Mouse (Mus musculus): Measurements from ENCODE around the gene Nprl2. TPM values are rescaled to one million over a fixed set of nuclear protein-coding genes. Genes with fewer than 3 reads are reported as not detected.
"Not testable (repeated sequence)": the region's sequence is repeated elsewhere in the genome, so short reads cannot be mapped to it uniquely, and the experiment has no call there.

The Nprl2 gene
- total RNA-seq, 2 experiments from 2014 or later, result 44.2 to 45.2 TPM

GRCm38 (mm10) chr9:107551117-107551889, 9.3 kb downstream of the Nprl2 start, which contains the start of gene Rassf1:
Gene Rassf1, plus strand, starts transcription at chr9:107551555.
- DNase-seq (ENCODE audit: low spot score in 2 of 2), result no peak
- Histone ChIP-seq H3K4me3 (peak within 1 kb of the TSS; percentile 56), H3K27ac (peak within 1 kb of the TSS; percentile 28; the same call in 1 of the 2 replicates)
- no peak for TF ChIP-seq CTCF (conservative IDR thresholded peaks at IDR 0.05)

DNA sequence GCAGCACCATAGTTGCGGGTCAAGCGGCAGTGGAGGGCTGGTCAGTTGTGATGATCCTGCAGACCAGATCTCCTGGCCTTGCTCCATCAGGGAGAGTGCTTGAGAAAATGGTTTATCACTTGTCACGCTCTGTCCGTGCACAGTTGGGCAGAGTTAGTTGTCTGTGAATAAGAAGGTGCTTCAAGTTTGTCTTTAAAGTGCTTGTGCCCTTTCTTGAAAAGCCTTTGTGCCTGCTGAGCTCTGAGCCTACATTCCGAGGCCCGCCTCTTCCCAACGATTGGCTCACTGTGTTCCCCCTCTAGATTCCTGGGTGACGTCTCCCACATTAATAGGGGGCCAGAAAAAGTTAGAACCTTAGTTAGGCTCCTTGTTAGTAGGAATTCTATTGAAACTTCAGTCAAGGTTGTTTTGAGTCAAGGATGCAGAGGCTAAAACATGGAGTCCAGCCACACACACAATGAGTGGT, 9.9 kb downstream of the Nprl2 start:
- TF ChIP-seq CTCF (conservative IDR thresholded peaks at IDR 0.05), result no peak
- Histone ChIP-seq H3K27ac (no peak overlapping the region), H3K4me3 (peak overlapping the region; percentile 56)
- DNase-seq (ENCODE audit: low spot score in 2 of 2), result no peak

DNA sequence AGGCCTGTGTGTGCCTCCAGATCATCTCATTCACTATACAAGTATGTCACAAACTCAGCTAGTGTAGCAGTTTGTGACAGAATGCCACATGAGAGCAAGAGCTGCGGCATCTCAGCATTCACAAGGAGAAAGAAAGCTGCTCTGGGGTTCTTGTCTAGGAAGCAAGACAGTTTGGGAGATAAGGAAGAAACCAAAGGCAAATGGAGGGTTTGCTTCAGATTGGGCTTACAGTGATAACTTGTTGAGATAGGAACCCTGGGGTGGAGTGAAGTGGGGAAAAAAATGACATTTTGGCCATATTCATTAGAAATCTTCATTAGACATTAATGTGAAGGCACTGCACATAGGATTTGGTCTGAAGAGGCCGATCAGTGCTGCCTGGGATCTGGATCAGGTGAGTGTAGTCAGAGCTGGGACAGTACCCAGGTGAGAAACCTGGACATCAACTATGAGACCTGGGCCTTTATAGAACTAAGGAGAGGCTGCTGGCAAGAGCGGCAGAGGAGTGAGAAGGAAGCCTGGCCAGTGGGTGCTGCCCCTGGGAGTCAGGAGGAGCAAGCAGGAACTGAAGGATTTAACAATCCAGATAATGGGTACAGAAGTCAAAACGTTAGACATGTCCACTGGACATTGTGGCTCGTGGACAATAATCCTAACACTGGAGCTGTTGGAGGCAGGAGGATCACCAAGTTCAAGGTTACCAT, 10.8 kb downstream of the Nprl2 start:
- no peak overlapping the region for H3K27ac ChIP-seq
- no peak overlapping the region for H3K4me3 ChIP-seq
- TF ChIP-seq CTCF (conservative IDR thresholded peaks at IDR 0.05), result no peak
- DNase-seq (ENCODE audit: low spot score in 2 of 2), result no peak

DNA sequence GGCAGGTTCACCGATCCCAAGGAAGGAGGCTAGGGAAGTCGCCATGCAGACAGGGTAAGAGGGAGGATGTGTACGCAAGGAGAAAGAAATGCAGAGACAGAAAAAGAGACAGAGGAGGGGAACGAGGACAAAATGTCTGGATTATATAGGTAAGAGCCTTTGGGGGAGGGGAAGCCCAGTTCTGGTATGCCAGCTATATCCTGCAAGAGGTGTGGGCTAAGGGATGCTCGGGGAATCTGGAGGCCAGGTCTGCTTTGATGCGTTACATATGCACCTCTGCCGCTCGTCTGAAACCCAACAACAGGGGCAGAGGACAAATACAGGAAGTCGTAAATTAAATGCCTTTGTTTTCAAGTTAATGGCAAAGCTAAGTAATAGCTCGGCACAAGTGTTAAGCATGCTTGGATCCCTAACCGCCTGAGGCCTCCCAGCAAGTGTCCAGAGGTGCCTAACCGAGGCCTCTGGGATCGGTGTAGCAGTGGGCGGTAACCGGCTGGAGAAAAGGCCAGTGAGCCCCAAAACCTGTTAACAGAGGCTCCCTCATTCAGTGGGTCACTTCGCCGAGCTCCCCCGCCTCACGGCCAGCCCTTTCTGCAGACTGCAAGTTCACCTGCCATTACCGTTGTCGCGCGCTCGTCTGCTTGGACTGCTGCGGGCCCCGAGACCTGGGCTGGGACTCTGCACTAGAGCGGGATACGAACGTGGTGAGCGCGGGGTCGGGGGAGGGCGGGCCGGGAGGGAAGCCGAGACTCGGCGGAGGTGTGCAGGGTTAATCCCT, 11.7 kb downstream of the Nprl2 start:
- peak overlapping the region; percentile 98 for H3K4me3 ChIP-seq
- no peak for TF ChIP-seq CTCF (conservative IDR thresholded peaks at IDR 0.05)
- peak overlapping the region; percentile 97 for H3K27ac ChIP-seq
- DNase-seq (ENCODE audit: low spot score in 2 of 2), result no peak

DNA sequence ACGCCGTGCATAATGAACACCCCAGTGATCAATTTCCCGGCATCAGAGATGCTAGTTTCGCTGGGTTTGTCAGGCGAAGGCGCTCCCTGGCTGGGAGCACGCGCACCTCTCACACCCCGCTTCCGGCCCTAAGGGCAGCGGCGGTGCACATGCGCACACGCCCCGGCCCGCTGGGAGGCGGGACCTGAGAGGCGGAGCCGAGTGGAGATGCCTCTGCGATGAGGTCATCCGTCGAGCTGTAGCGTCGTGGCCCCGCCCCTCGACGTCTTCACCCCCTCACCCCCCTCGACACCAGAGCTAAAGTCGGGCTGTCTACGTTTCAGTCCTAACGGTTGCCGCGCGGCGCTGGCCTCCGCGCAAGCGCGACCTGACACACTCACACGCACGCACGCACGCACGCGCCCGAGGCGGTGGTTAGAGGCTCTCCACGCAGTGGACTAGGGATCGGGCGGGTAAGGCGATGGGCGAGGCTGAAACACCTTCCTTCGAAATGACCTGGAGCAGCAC, 12.3 kb downstream of the Nprl2 start:
- TF ChIP-seq CTCF (conservative IDR thresholded peaks at IDR 0.05), result peak; percentile 48
- Histone ChIP-seq H3K4me3 (peak overlapping the region; percentile 98), H3K27ac (peak overlapping the region; percentile 97)
- DNase-seq (ENCODE audit: low spot score in 2 of 2), result peak; percentile 90 to 94

DNA sequence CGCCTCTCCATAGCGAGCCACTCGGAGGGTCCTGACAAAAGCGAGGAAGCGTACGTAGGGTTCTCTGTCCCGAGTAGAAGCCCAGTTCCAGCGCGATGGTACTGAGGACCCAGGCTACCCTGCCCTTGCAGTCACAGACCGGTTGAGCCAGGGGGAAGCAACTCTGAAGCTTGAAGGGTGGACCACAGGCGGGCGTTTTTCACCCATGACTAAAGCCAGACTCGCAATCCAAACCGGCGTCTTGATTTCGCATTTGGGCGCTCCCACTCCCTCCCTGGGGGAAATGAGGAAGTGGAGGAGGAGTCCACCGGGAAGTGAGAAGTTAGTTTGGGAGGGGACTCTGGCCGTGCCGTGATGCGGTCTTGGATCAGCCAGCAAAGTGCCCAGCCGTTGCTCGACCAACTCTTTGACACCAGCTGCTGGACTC, 13.0 kb downstream of the Nprl2 start:
- TF ChIP-seq CTCF (conservative IDR thresholded peaks at IDR 0.05), result no peak
- peak overlapping the region; percentile 98 for H3K4me3 ChIP-seq
- peak overlapping the region; percentile 97 for H3K27ac ChIP-seq
- DNase-seq (ENCODE audit: low spot score in 2 of 2), result no peak

DNA sequence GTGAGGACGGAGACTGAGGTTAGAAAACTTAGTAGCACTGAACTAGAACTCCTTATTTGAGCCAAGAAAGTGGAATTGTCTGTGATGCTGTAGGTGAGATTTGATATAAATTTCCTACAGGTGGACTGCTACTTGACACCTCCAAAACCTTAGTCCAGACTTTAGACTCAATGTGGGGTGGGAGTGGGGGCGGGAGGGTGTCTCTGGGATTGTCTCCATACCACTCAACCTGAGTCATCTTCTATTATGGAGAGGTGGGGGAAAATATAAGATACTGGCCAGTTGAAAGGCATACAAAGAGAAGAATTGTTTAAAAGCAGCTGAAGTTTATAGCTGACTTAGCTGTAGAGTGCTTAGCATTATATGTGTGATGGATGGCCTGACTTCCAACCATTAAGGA, 13.7 kb downstream of the Nprl2 start:
- Histone ChIP-seq H3K27ac (peak overlapping the region; percentile 97), H3K4me3 (peak overlapping the region; percentile 98)
- no peak for TF ChIP-seq CTCF (conservative IDR thresholded peaks at IDR 0.05)
- DNase-seq (ENCODE audit: low spot score in 2 of 2), result no peak

DNA sequence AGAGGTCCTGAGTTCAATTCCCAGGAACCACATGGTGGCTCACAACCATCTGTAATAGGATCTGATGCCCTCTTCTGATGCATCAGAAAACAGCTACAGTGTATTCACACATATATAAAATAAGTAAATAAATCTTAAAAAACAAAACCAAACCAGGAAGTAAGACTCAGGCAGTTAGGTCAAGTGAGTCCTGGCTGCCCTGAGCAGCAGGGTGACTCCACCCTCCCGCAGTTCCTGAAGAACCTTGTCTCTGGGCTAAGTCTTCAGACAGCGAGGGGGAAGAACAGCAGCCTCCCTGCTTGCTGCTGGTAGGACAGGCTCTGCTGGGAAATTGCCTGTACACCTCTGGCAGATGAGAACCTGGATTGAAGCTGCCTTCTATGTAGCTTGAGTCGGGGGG, 14.3 kb downstream of the Nprl2 start:
- no peak overlapping the region for H3K27ac ChIP-seq
- H3K4me3 ChIP-seq, result no peak overlapping the region
- no peak for DNase-seq (ENCODE audit: low spot score in 2 of 2)
- TF ChIP-seq CTCF (conservative IDR thresholded peaks at IDR 0.05), result no peak

GRCm38 (mm10) chr9:107563029-107563581, 21.1 kb downstream of the Nprl2 start, which contains the start of gene Tusc2:
Gene Tusc2, plus strand, starts transcription at chr9:107563255.
- Histone ChIP-seq H3K4me3 (peak within 1 kb of the TSS; percentile 74), H3K27ac (peak within 1 kb of the TSS; percentile 91)
- DNase-seq (ENCODE audit: low spot score in 2 of 2), result peak; percentile 93 to 96
- no peak for TF ChIP-seq CTCF (conservative IDR thresholded peaks at IDR 0.05)

- not testable (repeated sequence) for H3K4me3 ChIP-seq
- H3K27ac ChIP-seq, result peak overlapping the region; percentile 83; the same call in 1 of the 2 replicates
Observed at GRCm38 (mm10) chr9:107565556-107565955, 23.5 kb downstream of the Nprl2 start.

GRCm38 (mm10) chr9:107566041-107566709, 24.1 kb downstream of the Nprl2 start:
- Histone ChIP-seq H3K27ac (peak overlapping the region; percentile 83), H3K4me3 (peak overlapping the region; percentile 19; the same call in 1 of the 2 replicates)
- TF ChIP-seq CTCF (conservative IDR thresholded peaks at IDR 0.05), result peak; percentile 89
- DNase-seq (ENCODE audit: low spot score in 2 of 2), result peak in 1 of 2 experiments; percentile 75

More at GRCm38 (mm10) chr9:107565556-107565955, 23.5 kb downstream of the Nprl2 start:
- DNase-seq (ENCODE audit: low spot score in 2 of 2), result not testable (repeated sequence)
